Mouse (Mus musculus) T-helper 17 cell (primary cell): ENCODE results near the gene Gm11397.
"Not testable (repeated sequence)": the region's sequence is repeated elsewhere in the genome, so short reads cannot be mapped to it uniquely, and the experiment has no call there.

Source experiments
- in situ Hi-C, 2 experiments: fragments of 300-600 bp; cut with MboI, MseI; formaldehyde crosslinking; loops; 1 replicate in 1 of 2; 2 replicates in 1 of 2; pipeline ENCODE4 v1.15.1; 2025; ENCODE audit warnings: high pct_unique_total_duplicates in 2 of 2

The Gm11397 gene

GRCm38 (mm10) chr13:33395461-33395860 is at the start of gene Gm11397:
Gene Gm11397, plus strand, starts transcription at chr13:33395761.
- in situ Hi-C loops: not testable (repeated sequence)

DNA sequence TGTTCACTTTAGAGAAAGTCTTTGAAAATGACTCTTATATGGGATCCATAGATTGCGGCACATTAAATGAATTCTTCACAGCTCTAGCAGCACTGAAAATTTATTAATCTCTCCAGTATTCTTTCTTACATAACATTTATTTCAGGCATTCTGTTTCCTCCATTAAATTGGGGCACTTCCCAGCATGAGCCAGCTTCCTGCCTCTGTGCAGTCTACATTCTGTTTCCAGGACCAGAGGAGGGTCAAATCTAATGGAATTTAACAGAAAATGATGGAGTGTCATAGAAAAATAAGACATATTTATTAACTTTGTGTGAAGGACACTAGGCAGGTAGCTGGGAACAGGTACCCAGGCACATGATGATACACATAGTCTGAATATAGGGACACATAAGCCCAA is 38.9 kb upstream of the Gm11397 start:
- in situ Hi-C loops: not testable (repeated sequence)

- in situ Hi-C loops: not testable (repeated sequence)
Measured at GRCm38 (mm10) chr13:33432714-33433113, 37.2 kb downstream of the Gm11397 start.
